Mouse (Mus musculus) heart, embryonic 10.5 days (tissue): ENCODE data around the gene D630003M21Rik. TPM values are rescaled to one million over a fixed set of nuclear protein-coding genes. Genes with fewer than 3 reads are reported as not detected.

Experiments used
- DNase-seq: peaks from one replicate; pipeline ENCODE4 v3.0.0-alpha.2; 2017; ENCODE audit warnings: low spot score
- H3K27ac ChIP-seq: fragments of 300-500 bp; sonication (generic); 2 replicates; pipeline ENCODE4 v1.5.1; 2016; ENCODE audit warnings: mild to moderate bottlenecking
- H3K27me3 ChIP-seq: fragments of 300-500 bp; sonication (generic); 2 replicates; pipeline ENCODE4 v1.6.1; 2016; ENCODE audit warnings: mild to moderate bottlenecking; ENCODE audit not compliant: poor library complexity, insufficient read depth, severe bottlenecking
- H3K36me3 ChIP-seq: fragments of 300-500 bp; sonication (generic); 2 replicates; pipeline ENCODE4 v1.6.1; 2016; ENCODE audit warnings: mild to moderate bottlenecking, moderate library complexity
- H3K4me1 ChIP-seq: fragments of 300-500 bp; sonication (generic); 2 replicates; pipeline ENCODE4 v1.6.1; 2016; ENCODE audit warnings: mild to moderate bottlenecking
- H3K4me3 ChIP-seq: fragments of 300-500 bp; sonication (generic); 2 replicates; pipeline ENCODE4 v1.5.1; 2016; ENCODE audit warnings: mild to moderate bottlenecking, moderate library complexity
- H3K9me3 ChIP-seq: fragments of 300-500 bp; sonication (generic); 2 replicates; pipeline ENCODE4 v1.6.1; 2016; ENCODE audit warnings: mild to moderate bottlenecking, moderate library complexity
- WGBS: fragments of 180-500 bp; shearing (Covaris S2); methylation state at CpG from one replicate; pipeline ENCODE4 v1.1.7; 2016; 5-methylcytosine and 5-hydroxymethylcytosine counted together
- polyA plus RNA-seq: library from polyadenylated mRNA; unstranded; fragments of >200 nt; fragmentation: Nextera tagmentation; extraction: Ambion mirVana; gene quantifications from 2 replicates; pipeline ENCODE4 v1.2.1, GENCODE M21; 2016

D630003M21Rik gene
- polyA plus RNA-seq, 1 experiment from 2014 or later = 0.73 TPM

DNA sequence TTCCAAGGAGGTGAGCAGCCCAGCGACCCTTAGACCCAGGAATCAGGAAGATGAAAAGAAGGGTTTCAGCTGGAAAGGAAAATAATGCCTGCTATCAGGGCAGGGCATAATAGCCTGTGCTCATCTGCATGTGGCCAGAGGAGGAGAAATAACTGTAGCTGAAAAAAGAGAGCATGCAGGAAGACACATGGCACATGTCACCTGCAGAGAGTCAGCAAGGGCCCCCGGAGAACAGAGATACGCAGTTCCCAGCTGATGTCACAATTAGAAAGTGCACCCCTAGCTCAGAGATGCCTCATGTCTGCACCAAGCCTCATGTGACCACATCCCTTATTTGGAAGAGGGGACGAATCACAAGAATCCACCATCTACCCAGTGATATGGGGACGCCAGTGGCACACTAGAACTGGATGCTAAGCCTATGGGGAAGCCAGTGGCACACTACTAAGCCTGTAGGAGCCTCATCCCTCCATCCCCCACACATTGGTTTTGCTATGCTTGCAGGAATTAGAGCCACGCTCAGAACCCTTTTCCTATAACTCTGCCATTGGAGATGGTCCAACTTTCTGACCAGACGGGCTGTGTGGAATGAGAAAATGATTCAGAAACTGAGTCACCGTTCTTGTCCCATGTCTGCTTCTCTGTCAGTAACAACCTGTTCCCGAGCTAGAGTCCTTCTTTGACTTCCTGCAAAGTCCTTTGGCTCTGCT, 61.4 kb downstream of the D630003M21Rik start:
- Histone ChIP-seq H3K27ac (peak overlapping the region; percentile 56), H3K4me1 (peaks cover 39% of the 10 kb centered on the region), H3K9me3 (no peaks in the 10 kb centered on the region), H3K4me3 (no peak overlapping the region), H3K27me3 (no peaks in the 10 kb centered on the region), H3K36me3 (no peaks in the 10 kb centered on the region)
- WGBS = 58% methylated on average over 9 of the region's 9 CpGs
- no peak for DNase-seq

DNA sequence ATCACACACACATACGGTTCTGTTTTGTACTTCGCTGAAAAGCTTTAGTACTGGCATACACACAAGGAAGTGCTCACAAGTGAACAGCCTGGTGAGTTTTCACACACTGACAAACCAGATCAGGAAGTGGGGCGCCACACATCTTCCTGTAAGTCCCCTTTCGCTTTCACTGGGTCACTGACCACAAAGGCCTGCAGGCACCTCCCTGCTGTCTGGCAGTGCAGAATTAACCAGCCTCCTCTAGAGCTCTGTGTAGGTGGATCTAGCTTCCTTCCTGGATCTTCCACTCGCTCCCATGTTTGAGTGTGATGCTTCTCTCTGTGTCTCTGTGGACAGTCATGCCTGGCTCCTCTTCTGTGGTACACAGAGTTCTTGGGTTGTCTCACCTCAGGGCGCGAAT, 62.4 kb downstream of the D630003M21Rik start:
- H3K9me3 ChIP-seq = no peaks in the 10 kb centered on the region
- peak overlapping the region; percentile 59; the same call in 1 of the 2 replicates for H3K27ac ChIP-seq
- H3K4me3 ChIP-seq = no peak overlapping the region
- DNase-seq = no peak
- peaks cover 39% of the 10 kb centered on the region for H3K4me1 ChIP-seq
- H3K36me3 ChIP-seq = no peaks in the 10 kb centered on the region
- H3K27me3 ChIP-seq = no peaks in the 10 kb centered on the region
- WGBS = 69% methylated on average over 7 of the region's 7 CpGs

DNA sequence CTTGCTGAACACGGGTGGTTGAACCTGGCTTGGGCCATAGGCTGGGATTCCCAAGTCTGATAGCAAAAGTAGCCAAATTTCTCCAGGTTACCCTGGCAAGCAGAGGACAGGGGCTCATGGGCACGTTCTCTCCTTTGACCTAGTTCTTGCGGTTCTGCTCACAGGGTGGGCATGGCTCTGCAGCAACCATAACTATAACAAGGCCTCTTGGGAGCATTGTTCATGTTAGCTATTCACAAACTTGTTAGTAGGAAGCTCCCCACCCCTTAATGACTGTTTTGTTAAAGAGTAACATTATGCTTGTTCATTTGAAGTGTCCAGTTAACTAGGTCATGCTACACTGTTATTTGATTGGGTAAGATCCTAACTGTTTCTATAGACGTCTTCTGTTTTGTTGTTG, 63.2 kb downstream of the D630003M21Rik start:
- no peaks in the 10 kb centered on the region for H3K9me3 ChIP-seq
- whole genome bisulfite sequencing = 82% methylated on average over 4 of the region's 4 CpGs
- H3K4me3 ChIP-seq = no peak overlapping the region
- no peaks in the 10 kb centered on the region for H3K27me3 ChIP-seq
- DNase-seq = no peak
- no peaks in the 10 kb centered on the region for H3K36me3 ChIP-seq
- no peak overlapping the region for H3K27ac ChIP-seq
- peaks cover 42% of the 10 kb centered on the region for H3K4me1 ChIP-seq

DNA sequence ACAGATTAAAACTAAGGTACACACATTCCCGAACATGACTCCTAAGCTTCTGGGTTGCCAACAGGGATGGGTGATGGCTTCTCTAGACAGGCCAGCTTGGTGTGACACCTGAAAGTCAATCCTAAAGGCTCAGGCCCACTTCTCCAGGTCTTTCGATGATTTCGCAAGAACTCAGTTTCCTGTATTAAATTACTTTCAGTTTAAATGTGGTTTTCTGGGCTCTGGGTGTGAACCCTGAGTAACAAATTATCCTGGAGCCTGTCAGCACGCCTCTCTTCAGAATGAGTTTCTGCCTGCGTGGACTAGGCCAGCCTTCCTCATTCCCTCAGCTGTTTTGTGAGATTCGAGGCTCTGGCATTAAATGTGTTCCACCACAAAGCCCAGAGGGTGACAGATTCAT, 66.0 kb downstream of the D630003M21Rik start:
- WGBS = 81% methylated on average over 6 of the region's 6 CpGs
- DNase-seq = no peak

DNA sequence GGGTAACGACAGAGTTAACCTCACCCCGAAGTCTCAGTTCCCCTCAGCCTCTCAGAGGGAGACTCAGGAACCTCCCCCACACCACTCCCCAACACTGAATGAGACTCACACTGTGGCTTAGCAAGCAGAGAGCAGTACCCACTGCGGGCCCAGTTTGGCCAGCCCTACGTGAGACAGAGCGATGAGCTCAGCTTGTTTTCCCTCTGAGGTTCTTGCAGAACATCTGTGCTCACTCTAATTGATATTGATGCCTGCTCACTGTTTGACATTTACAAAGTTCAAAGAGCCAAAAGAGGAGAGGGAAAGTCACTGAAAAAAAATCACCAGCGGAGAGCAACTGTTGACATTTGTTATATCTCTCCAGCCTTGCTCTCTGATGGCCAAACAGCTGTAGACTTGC, 67.3 kb downstream of the D630003M21Rik start:
- WGBS = 83% methylated on average over 6 of the region's 6 CpGs
- H3K4me1 ChIP-seq = peaks cover 22% of the 10 kb centered on the region
- H3K4me3 ChIP-seq = no peak overlapping the region
- H3K27me3 ChIP-seq = no peaks in the 10 kb centered on the region
- no peak for DNase-seq
- H3K36me3 ChIP-seq = no peaks in the 10 kb centered on the region
- no peak overlapping the region for H3K27ac ChIP-seq
- no peaks in the 10 kb centered on the region for H3K9me3 ChIP-seq

More for the DNA sequence above, 66.0 kb downstream of the D630003M21Rik start:
- Histone ChIP-seq H3K9me3 (no peaks in the 10 kb centered on the region), H3K4me1 (peaks cover 35% of the 10 kb centered on the region), H3K27ac (no peak overlapping the region), H3K4me3 (no peak overlapping the region), H3K36me3 (no peaks in the 10 kb centered on the region), H3K27me3 (no peaks in the 10 kb centered on the region)

DNA sequence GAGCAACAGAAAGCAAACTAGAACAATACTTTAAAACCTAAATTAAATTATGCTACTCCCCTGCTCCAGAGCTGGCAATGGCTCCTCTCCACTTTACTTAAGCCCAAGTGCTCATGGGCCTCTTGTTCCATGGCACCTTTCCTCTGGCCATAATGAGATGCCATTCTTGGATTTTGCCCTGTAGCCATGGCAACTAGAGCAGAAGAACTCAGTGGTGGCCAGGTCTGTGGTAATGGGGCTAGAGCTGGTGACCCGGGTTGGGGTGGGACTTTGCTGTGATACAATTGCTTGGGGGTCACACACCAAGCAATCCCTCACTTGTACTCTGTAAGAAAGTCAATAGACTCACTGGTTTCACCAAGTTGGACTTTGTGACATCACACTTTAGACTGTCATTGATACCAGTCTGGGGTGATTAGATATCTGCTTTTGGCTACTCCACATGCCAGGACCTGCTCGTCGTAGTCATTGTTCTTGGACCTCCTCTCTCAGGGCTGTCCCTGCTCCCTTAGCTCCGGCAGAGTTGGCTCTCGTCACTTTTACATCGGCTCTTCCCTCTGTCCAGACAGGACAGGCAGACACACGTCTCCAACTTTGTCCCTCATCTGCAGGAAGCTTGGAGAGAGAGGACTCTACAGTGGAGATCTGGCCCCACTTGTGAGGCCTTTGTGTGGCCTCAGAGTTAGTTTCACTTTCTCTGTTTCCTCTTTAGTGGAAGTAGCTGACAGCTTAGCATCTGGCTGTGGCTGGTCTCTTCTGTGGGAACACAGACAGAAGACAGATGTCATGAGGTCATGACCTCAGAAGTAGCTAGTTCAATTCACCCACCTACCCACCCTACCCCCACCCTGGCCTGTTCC, 69.4 kb downstream of the D630003M21Rik start:
- no peaks in the 10 kb centered on the region for H3K27me3 ChIP-seq
- no peaks in the 10 kb centered on the region for H3K36me3 ChIP-seq
- peak overlapping the region; percentile 46 for H3K4me3 ChIP-seq
- peaks cover 20% of the 10 kb centered on the region for H3K4me1 ChIP-seq
- DNase-seq = no peak
- H3K27ac ChIP-seq = peak overlapping the region; percentile 90
- 20% methylated on average over 7 of the region's 7 CpGs for WGBS
- H3K9me3 ChIP-seq = no peaks in the 10 kb centered on the region

DNA sequence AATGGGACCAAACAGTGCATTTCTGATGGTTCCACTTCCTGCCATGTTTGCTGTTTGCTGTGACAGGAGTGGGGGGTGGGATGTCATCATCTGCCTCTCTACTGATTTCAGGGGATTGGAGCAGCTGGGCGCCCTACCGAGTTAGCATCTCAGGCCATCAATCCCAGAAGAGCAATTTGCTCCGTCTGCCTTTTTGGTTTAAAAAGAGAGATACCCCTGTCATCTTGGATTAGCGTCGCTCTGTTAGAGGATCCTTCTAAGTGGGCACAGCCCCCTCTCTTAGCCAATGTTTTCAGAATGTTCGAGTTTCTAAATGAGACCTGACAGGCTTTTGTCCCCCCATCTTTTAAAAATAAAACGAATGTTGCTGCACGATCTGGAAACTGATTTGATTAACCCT, 71.4 kb downstream of the D630003M21Rik start:
- DNase-seq = no peak
- no peaks in the 10 kb centered on the region for H3K27me3 ChIP-seq
- peaks cover 38% of the 10 kb centered on the region for H3K4me1 ChIP-seq
- no peak overlapping the region for H3K27ac ChIP-seq
- no peak overlapping the region for H3K4me3 ChIP-seq
- 67% methylated on average over 8 of the region's 8 CpGs for WGBS
- H3K36me3 ChIP-seq = no peaks in the 10 kb centered on the region
- no peaks in the 10 kb centered on the region for H3K9me3 ChIP-seq

DNA sequence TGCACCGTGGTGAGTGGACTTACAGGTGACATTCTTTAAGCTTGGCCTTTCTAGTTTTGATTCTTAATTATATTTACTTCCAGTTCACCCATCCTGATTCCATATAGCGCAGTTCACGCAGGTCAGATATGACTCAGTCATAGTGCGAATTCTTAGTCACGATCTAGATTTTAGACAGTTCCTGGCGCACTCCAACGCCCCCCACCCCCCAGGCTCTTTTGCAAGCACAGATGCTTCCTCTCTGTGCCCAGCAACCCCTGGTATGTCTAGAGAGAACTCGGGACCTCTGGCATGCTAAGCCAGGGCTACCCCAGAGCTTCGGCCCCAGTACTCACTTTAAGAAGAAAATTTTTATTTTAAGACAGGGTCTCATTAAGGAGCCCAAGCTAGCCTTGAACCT, 72.5 kb downstream of the D630003M21Rik start:
- Histone ChIP-seq H3K27me3 (no peaks in the 10 kb centered on the region), H3K4me1 (peaks cover 39% of the 10 kb centered on the region), H3K27ac (no peak overlapping the region), H3K4me3 (no peak overlapping the region), H3K9me3 (no peaks in the 10 kb centered on the region), H3K36me3 (no peaks in the 10 kb centered on the region)
- no peak for DNase-seq
- WGBS = 89% methylated on average over 9 of the region's 9 CpGs

DNA sequence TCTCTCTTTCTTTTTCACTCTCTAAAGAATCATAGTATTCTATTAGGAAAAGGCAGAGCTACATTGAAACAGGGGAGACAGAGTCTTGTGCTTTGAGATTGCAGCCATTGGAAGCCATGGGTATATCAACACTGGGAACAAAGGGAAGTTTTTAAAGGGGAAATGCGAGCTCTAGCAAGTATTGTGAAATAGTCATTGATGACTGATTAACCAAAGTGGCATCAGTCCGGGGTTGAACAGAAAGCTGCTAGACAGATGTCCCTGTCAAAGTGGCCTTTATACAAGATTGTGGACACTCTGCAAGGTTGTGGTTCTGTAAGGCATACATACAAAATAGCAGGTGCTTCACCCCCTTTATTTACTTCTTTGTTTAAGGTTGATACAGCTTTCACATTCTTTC, 73.4 kb downstream of the D630003M21Rik start:
- DNase-seq = no peak
- no peak overlapping the region for H3K4me3 ChIP-seq
- H3K27ac ChIP-seq = no peak overlapping the region
- WGBS = 71% methylated on average over 2 of the region's 2 CpGs
- H3K36me3 ChIP-seq = no peaks in the 10 kb centered on the region
- H3K4me1 ChIP-seq = peaks cover 34% of the 10 kb centered on the region
- H3K27me3 ChIP-seq = no peaks in the 10 kb centered on the region
- peaks cover 5% of the 10 kb centered on the region; the same call in 1 of the 2 replicates for H3K9me3 ChIP-seq

DNA sequence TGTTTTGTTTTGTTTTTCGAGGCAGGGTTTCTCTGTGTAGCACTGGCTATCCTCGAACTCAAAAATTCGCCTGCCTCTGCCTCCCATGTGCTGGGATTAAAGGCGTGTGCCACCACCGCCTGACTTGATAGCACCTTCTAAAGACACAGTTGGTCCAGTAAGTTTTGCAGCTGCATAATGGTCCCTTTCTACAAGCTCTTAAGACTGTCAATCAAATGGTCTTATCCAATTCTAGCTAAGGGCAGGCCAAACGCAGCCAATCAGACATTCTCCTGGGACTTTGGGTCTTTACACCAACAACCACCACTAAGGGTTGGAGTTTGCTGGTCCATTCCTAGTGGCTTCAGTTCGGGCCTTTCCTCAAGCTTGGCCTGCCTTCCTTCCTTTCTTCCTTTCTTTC, 73.9 kb downstream of the D630003M21Rik start:
- H3K9me3 ChIP-seq = peaks cover 5% of the 10 kb centered on the region; the same call in 1 of the 2 replicates
- 76% methylated on average over 7 of the region's 7 CpGs for WGBS

DNA sequence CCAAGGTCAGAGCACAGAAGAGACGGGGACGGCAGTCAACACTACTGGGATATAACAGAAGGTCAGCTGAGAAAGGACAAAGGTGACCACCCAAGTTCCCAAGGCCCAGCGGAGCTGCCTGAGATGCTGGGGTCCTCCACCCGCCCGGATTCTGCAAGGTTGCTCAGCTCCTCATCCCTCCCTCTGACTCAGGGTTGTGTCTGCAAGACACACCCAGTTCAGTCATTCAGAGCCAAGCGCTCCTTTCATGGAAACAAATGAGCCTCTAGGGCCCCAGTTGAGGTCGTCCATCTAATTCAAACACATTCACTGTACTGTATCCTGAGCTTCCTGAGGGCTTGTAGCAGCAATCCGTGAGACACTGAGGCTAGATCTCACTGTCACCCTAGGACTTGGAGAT, 74.4 kb downstream of the D630003M21Rik start:
- no peak for DNase-seq
- no peak overlapping the region for H3K4me3 ChIP-seq
- peaks cover 28% of the 10 kb centered on the region for H3K4me1 ChIP-seq
- peak overlapping the region; percentile 88; the same call in 1 of the 2 replicates for H3K27ac ChIP-seq
- peaks cover 5% of the 10 kb centered on the region; the same call in 1 of the 2 replicates for H3K9me3 ChIP-seq
- no peaks in the 10 kb centered on the region for H3K36me3 ChIP-seq
- H3K27me3 ChIP-seq = no peaks in the 10 kb centered on the region
- 70% methylated on average over 8 of the region's 8 CpGs for WGBS

More for the DNA sequence above, 73.9 kb downstream of the D630003M21Rik start:
- H3K4me1 ChIP-seq = peaks cover 29% of the 10 kb centered on the region
- H3K36me3 ChIP-seq = no peaks in the 10 kb centered on the region
- DNase-seq = no peak
- no peak overlapping the region for H3K27ac ChIP-seq
- no peaks in the 10 kb centered on the region for H3K27me3 ChIP-seq
- no peak overlapping the region for H3K4me3 ChIP-seq

DNA sequence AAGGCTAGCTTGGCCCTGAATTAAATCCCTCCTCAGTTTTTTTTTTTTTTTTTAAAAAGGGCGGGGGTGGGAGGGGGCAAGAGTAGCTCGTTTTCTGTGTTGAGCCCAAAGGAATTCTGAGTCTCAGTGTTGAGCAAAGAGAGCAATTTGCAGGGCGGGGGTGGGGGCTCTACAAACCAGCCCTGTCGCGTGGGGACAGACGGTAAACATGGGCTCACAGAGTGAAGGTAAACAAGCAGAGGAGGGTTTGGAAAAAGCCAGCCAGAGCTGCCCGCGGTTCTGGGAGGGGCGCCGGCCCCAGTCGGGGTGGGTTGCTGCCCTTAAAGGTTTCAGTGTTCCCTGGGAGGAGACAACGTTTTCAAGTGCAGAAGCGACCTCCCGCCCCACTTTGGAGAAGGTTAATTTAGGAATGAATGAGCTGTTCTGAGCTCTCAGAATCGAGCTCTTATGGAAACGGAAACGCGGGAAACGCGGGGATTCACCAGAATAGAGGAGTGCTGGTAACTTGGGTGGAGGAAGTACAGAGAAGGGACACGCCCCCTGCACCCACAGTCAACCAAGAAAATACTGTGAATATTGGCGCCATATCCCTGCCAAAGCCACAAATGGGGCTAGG, 75.2 kb downstream of the D630003M21Rik start:
- no peak for DNase-seq
- peak overlapping the region; percentile 88 for H3K27ac ChIP-seq
- peaks cover 24% of the 10 kb centered on the region for H3K4me1 ChIP-seq
- 2% methylated on average over 22 of the region's 22 CpGs for WGBS
- H3K27me3 ChIP-seq = no peaks in the 10 kb centered on the region
- peak overlapping the region; percentile 63 for H3K4me3 ChIP-seq
- H3K36me3 ChIP-seq = no peaks in the 10 kb centered on the region
- H3K9me3 ChIP-seq = peaks cover 5% of the 10 kb centered on the region; the same call in 1 of the 2 replicates
